Mouse (Mus musculus) midbrain, embryonic 10.5 days (tissue): ENCODE data around the gene Nebl. TPM values are rescaled to one million over a fixed set of nuclear protein-coding genes. Genes with fewer than 3 reads are reported as not detected.

Experiments used
- DNase-seq: peaks from one replicate; pipeline ENCODE4 v3.0.0-alpha.2; 2017; ENCODE audit warnings: low spot score
- H3K27ac ChIP-seq: fragments of 300-500 bp; sonication (generic); replicated peaks from 2 replicates; pipeline ENCODE4 v1.5.1; 2016; ENCODE audit warnings: mild to moderate bottlenecking
- H3K27me3 ChIP-seq: fragments of 300-500 bp; sonication (generic); 2 replicates; pipeline ENCODE4 v1.6.1; 2016; ENCODE audit warnings: low read depth, mild to moderate bottlenecking; ENCODE audit not compliant: poor library complexity, severe bottlenecking
- H3K36me3 ChIP-seq: fragments of 300-500 bp; sonication (generic); 2 replicates; pipeline ENCODE4 v1.6.1; 2016; ENCODE audit warnings: mild to moderate bottlenecking, moderate library complexity
- H3K4me1 ChIP-seq: fragments of 300-500 bp; sonication (generic); 2 replicates; pipeline ENCODE4 v1.6.1; 2016
- H3K4me3 ChIP-seq: fragments of 300-500 bp; sonication (generic); 2 replicates; pipeline ENCODE4 v1.5.1; 2016; ENCODE audit warnings: mild to moderate bottlenecking, moderate library complexity
- H3K9me3 ChIP-seq: fragments of 300-500 bp; sonication (generic); replicated peaks from 2 replicates; pipeline ENCODE4 v1.6.1; 2016; ENCODE audit warnings: mild to moderate bottlenecking
- WGBS: fragments of 180-500 bp; shearing (Covaris S2); methylation state at CpG from one replicate; pipeline ENCODE4 v1.1.7; 2016; 5-methylcytosine and 5-hydroxymethylcytosine counted together
- polyA plus RNA-seq: library from polyadenylated mRNA; unstranded; fragments of >200 nt; fragmentation: Nextera tagmentation; extraction: Ambion mirVana; gene quantifications from 2 replicates; pipeline ENCODE4 v1.2.1, GENCODE M21; 2016

The Nebl gene
- polyA plus RNA-seq, 1 experiment from 2014 or later: 4.4 TPM

GRCm38 (mm10) chr2:17391389-17391788 lies 339.9 kb downstream of the Nebl start:
- WGBS: 90% methylated on average over 5 of the region's 5 CpGs
- no peak overlapping the region for H3K27ac ChIP-seq

GRCm38 (mm10) chr2:17390513-17391200 lies 340.6 kb downstream of the Nebl start:
- Histone ChIP-seq H3K4me3 (no peak overlapping the region), H3K36me3 (no peaks in the 10 kb centered on the region), H3K4me1 (no peaks in the 10 kb centered on the region), H3K9me3 (no peaks in the 10 kb centered on the region), H3K27me3 (no peaks in the 10 kb centered on the region), H3K27ac (no peak overlapping the region)
- 91% methylated on average over 7 of the region's 7 CpGs for WGBS
- DNase-seq: no peak

More at GRCm38 (mm10) chr2:17391389-17391788, 339.9 kb downstream of the Nebl start:
- no peak for DNase-seq
- Histone ChIP-seq H3K36me3 (no peaks in the 10 kb centered on the region), H3K9me3 (no peaks in the 10 kb centered on the region), H3K27me3 (no peaks in the 10 kb centered on the region), H3K4me3 (no peak overlapping the region), H3K4me1 (no peaks in the 10 kb centered on the region)

GRCm38 (mm10) chr2:17389886-17390285 lies 341.4 kb downstream of the Nebl start:
- H3K4me3 ChIP-seq: no peak overlapping the region
- no peaks in the 10 kb centered on the region for H3K4me1 ChIP-seq
- WGBS: 98% methylated on average over 2 of the region's 2 CpGs
- no peak for DNase-seq
- H3K27me3 ChIP-seq: no peaks in the 10 kb centered on the region
- no peaks in the 10 kb centered on the region for H3K9me3 ChIP-seq
- H3K36me3 ChIP-seq: no peaks in the 10 kb centered on the region
- no peak overlapping the region for H3K27ac ChIP-seq

GRCm38 (mm10) chr2:17389379-17389778 lies 341.9 kb downstream of the Nebl start:
- H3K27ac ChIP-seq: no peak overlapping the region
- no peaks in the 10 kb centered on the region for H3K27me3 ChIP-seq
- H3K4me1 ChIP-seq: no peaks in the 10 kb centered on the region
- no peak overlapping the region for H3K4me3 ChIP-seq
- H3K36me3 ChIP-seq: no peaks in the 10 kb centered on the region
- DNase-seq: no peak
- 92% methylated on average over 4 of the region's 4 CpGs for WGBS
- H3K9me3 ChIP-seq: no peaks in the 10 kb centered on the region

GRCm38 (mm10) chr2:17382227-17382626 lies 349.0 kb downstream of the Nebl start:
- no peak for DNase-seq
- WGBS: 95% methylated on average over 1 of the region's 1 CpGs

GRCm38 (mm10) chr2:17375916-17376315 lies 355.3 kb downstream of the Nebl start:
- Histone ChIP-seq H3K9me3 (no peaks in the 10 kb centered on the region), H3K36me3 (no peaks in the 10 kb centered on the region), H3K4me1 (no peaks in the 10 kb centered on the region), H3K27me3 (no peaks in the 10 kb centered on the region), H3K27ac (no peak overlapping the region), H3K4me3 (no peak overlapping the region)
- no peak for DNase-seq
- 84% methylated on average over 2 of the region's 2 CpGs for WGBS

More at GRCm38 (mm10) chr2:17382227-17382626, 349.0 kb downstream of the Nebl start:
- Histone ChIP-seq H3K9me3 (no peaks in the 10 kb centered on the region), H3K36me3 (no peaks in the 10 kb centered on the region), H3K27me3 (no peaks in the 10 kb centered on the region), H3K4me3 (no peak overlapping the region), H3K27ac (no peak overlapping the region), H3K4me1 (no peaks in the 10 kb centered on the region)

- Histone ChIP-seq H3K4me1 (no peaks in the 10 kb centered on the region), H3K27ac (no peak overlapping the region), H3K36me3 (no peaks in the 10 kb centered on the region), H3K9me3 (no peaks in the 10 kb centered on the region), H3K4me3 (no peak overlapping the region), H3K27me3 (no peaks in the 10 kb centered on the region)
- WGBS: 87% methylated on average over 5 of the region's 5 CpGs
- DNase-seq: no peak
These were observed 365.6 kb downstream of the Nebl start for GRCm38 (mm10) chr2:17365671-17366070.

GRCm38 (mm10) chr2:17364971-17365548 lies 366.2 kb downstream of the Nebl start:
- no peaks in the 10 kb centered on the region for H3K27me3 ChIP-seq
- 92% methylated on average over 6 of the region's 6 CpGs for WGBS
- no peak overlapping the region for H3K4me3 ChIP-seq
- H3K9me3 ChIP-seq: no peaks in the 10 kb centered on the region
- H3K27ac ChIP-seq: no peak overlapping the region
- no peaks in the 10 kb centered on the region for H3K36me3 ChIP-seq
- H3K4me1 ChIP-seq: no peaks in the 10 kb centered on the region
- DNase-seq: no peak

GRCm38 (mm10) chr2:17363337-17364216 lies 367.7 kb downstream of the Nebl start:
- Histone ChIP-seq H3K36me3 (no peaks in the 10 kb centered on the region), H3K27me3 (no peaks in the 10 kb centered on the region), H3K9me3 (no peaks in the 10 kb centered on the region), H3K27ac (no peak overlapping the region), H3K4me3 (no peak overlapping the region), H3K4me1 (no peaks in the 10 kb centered on the region)
- 73% methylated on average over 12 of the region's 12 CpGs for WGBS
- DNase-seq: no peak

GRCm38 (mm10) chr2:17362181-17362580 lies 369.1 kb downstream of the Nebl start:
- Histone ChIP-seq H3K36me3 (no peaks in the 10 kb centered on the region), H3K4me3 (no peak overlapping the region), H3K27ac (no peak overlapping the region), H3K27me3 (no peaks in the 10 kb centered on the region), H3K9me3 (no peaks in the 10 kb centered on the region), H3K4me1 (no peaks in the 10 kb centered on the region)
- no peak for DNase-seq
- WGBS: 96% methylated on average over 1 of the region's 1 CpGs

GRCm38 (mm10) chr2:17344643-17345042 lies 386.6 kb downstream of the Nebl start:
- Histone ChIP-seq H3K27me3 (no peaks in the 10 kb centered on the region), H3K4me1 (no peaks in the 10 kb centered on the region)

GRCm38 (mm10) chr2:17335451-17335850 lies 395.8 kb downstream of the Nebl start:
- no peak for DNase-seq
- Histone ChIP-seq H3K9me3 (no peaks in the 10 kb centered on the region), H3K4me3 (no peak overlapping the region), H3K27me3 (no peaks in the 10 kb centered on the region), H3K27ac (no peak overlapping the region), H3K36me3 (no peaks in the 10 kb centered on the region), H3K4me1 (no peaks in the 10 kb centered on the region)
- 89% methylated on average over 5 of the region's 5 CpGs for WGBS

More at GRCm38 (mm10) chr2:17344643-17345042, 386.6 kb downstream of the Nebl start:
- 98% methylated on average over 1 of the region's 1 CpGs for WGBS
- Histone ChIP-seq H3K36me3 (no peaks in the 10 kb centered on the region), H3K9me3 (no peaks in the 10 kb centered on the region), H3K27ac (no peak overlapping the region), H3K4me3 (no peak overlapping the region)
- no peak for DNase-seq

GRCm38 (mm10) chr2:17326590-17326989 lies 404.7 kb downstream of the Nebl start:
- WGBS: 88% methylated on average over 1 of the region's 1 CpGs
- H3K27me3 ChIP-seq: no peaks in the 10 kb centered on the region
- H3K36me3 ChIP-seq: no peaks in the 10 kb centered on the region
- no peaks in the 10 kb centered on the region for H3K9me3 ChIP-seq
- H3K4me1 ChIP-seq: no peaks in the 10 kb centered on the region
- no peak for DNase-seq
- H3K4me3 ChIP-seq: no peak overlapping the region
- no peak overlapping the region for H3K27ac ChIP-seq
